Mouse (Mus musculus) C2C12 (cell line): ENCODE measurements at regions not wholly inside any gene's neighbourhood (a gene's known extent, or its start where the extent isn't known, plus 50 kb on each side); places are given as distances from the start of the nearest gene placed in this dataset.

Experiments
- H3K27me3 ChIP-seq: one replicate; pipeline ENCODE4 v1.6.1; 2011; ENCODE audit not compliant: control insufficient read depth, insufficient read depth, insufficient read length
- H3K36me3 ChIP-seq: one replicate; pipeline ENCODE4 v1.6.1; 2011; ENCODE audit not compliant: control insufficient read depth, insufficient read depth
- H3K4me3 ChIP-seq: one replicate; pipeline ENCODE4 v1.5.1; 2011; ENCODE audit warnings: mild to moderate bottlenecking, control low read depth; ENCODE audit not compliant: poor library complexity, insufficient read depth, severe bottlenecking
- H3K79me2 ChIP-seq: one replicate; pipeline ENCODE4 v1.6.1; 2011; ENCODE audit not compliant: control insufficient read depth, insufficient read depth
- H3K79me3 ChIP-seq: one replicate; pipeline ENCODE4 v1.6.1; 2011; ENCODE audit warnings: low read depth, control low read depth
- H3ac ChIP-seq: one replicate; pipeline ENCODE3; 2011; ENCODE audit warnings: low read depth; ENCODE audit not compliant: control insufficient read depth, insufficient read length
- CEBPB ChIP-seq: IDR thresholded peaks from one replicate; pipeline ENCODE4 v1.6.1; 2011; ENCODE audit warnings: low read depth, mild to moderate bottlenecking, control low read depth, moderate library complexity
- CTCF ChIP-seq: IDR thresholded peaks from one replicate; pipeline ENCODE4 v1.5.1; 2011; ENCODE audit not compliant: control insufficient read depth, insufficient read depth, insufficient read length
- FOSL1 ChIP-seq: IDR thresholded peaks from one replicate; pipeline ENCODE4 v1.8.0; 2011; ENCODE audit warnings: mild to moderate bottlenecking, low read length; ENCODE audit not compliant: poor library complexity, insufficient read depth, severe bottlenecking
- MAX ChIP-seq: IDR thresholded peaks from one replicate; pipeline ENCODE4 v1.6.1; 2011; ENCODE audit warnings: mild to moderate bottlenecking, control low read depth
- MYOD1 ChIP-seq: IDR thresholded peaks from one replicate; pipeline ENCODE4 v1.6.1; 2011; ENCODE audit warnings: low read depth; ENCODE audit not compliant: control insufficient read depth, insufficient read length
- MYOG ChIP-seq: IDR thresholded peaks from one replicate; pipeline ENCODE4 v1.6.1; 2011; ENCODE audit not compliant: control insufficient read depth, insufficient read length; ENCODE audit errors: extremely low read depth
- USF1 ChIP-seq: IDR thresholded peaks from one replicate; pipeline ENCODE4 v1.6.1; 2011; ENCODE audit warnings: low read depth, mild to moderate bottlenecking, control low read depth, moderate library complexity

DNA sequence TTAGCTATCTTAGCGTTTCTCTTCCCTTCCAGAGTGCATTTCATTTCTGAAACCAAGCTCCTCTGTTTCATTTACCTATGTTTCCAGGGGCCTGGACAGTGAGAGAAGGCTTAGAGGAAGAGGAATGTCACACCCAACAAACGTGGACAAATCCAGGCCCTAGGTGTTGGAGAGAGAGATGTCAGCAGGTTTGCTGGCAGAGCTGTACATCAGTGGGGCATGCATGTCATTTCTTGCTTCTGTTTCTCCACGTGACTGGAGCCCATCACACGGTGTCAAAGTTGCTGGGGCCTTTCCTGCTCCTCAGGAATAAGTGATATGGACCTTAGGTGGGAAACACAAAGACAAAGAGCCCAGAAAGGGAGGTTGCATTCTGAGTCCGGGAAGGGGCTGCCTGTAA, 74.3 kb upstream of the 1700025G04Rik start:
- no peak overlapping the region for H3ac ChIP-seq
- no peak overlapping the region for H3K4me3 ChIP-seq
- TF ChIP-seq FOSL1 (no peak), CTCF (no peak), MYOG (no peak), CEBPB (no peak), USF1 (no peak), MAX (no peak), MYOD1 (no peak)

DNA sequence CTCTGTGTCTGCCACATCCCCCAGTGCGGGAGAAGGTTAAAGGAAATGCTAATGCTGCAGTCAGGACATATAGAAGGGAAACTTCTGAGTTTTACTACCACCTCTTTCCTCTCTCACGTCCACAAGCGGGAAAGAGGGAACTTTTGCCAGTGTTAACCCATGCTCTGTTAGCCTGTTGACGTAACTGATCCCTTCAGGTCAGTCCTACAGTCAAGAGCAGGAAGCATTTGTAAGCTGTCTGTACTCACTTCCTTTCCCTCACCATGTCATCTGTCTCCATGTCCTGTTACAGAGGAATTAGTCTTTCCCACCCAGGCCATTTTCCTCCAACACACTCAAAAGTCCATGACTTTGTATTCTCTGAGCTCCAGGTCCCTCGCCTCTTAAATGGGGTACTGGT, 62.5 kb upstream of the 1700025G04Rik start:
- H3K36me3 ChIP-seq: no peaks in the 10 kb centered on the region
- no peak for TF ChIP-seq MYOD1
- TF ChIP-seq USF1: no peak
- no peak for TF ChIP-seq MAX
- no peak for TF ChIP-seq CEBPB
- no peak for TF ChIP-seq FOSL1
- no peak for TF ChIP-seq MYOG
- no peak for TF ChIP-seq CTCF
- H3K4me3 ChIP-seq: no peak overlapping the region
- H3ac ChIP-seq: no peak overlapping the region
- no peaks in the 10 kb centered on the region for H3K79me3 ChIP-seq
- H3K27me3 ChIP-seq: peaks cover 3% of the 10 kb centered on the region
- H3K79me2 ChIP-seq: no peaks in the 10 kb centered on the region

More for the DNA sequence above, 74.3 kb upstream of the 1700025G04Rik start:
- no peaks in the 10 kb centered on the region for H3K36me3 ChIP-seq
- H3K79me3 ChIP-seq: no peaks in the 10 kb centered on the region
- H3K27me3 ChIP-seq: peaks cover 4% of the 10 kb centered on the region
- H3K79me2 ChIP-seq: no peaks in the 10 kb centered on the region

DNA sequence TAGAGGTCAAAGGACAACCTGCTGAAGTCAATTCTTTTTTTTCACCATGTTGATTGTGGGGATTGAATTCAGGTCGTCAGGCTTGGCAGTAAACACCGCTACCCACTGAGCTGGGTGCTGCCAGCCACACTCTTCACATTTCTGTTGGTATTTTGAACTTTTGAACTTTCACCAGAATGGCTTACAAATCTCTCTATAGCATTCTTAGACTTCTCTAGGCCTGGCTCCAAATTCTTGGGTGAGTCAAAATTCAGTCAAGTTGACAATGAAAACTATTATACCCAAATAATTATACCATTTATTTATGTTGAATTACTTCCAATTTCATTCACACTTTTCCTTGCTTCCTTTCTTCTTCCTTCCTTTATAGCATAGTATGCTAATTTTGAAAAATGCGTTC, 58.8 kb upstream of the 1700025G04Rik start:
- TF ChIP-seq CEBPB (no peak), FOSL1 (no peak), MYOG (no peak), MYOD1 (no peak), MAX (no peak), CTCF (no peak), USF1 (no peak)

DNA sequence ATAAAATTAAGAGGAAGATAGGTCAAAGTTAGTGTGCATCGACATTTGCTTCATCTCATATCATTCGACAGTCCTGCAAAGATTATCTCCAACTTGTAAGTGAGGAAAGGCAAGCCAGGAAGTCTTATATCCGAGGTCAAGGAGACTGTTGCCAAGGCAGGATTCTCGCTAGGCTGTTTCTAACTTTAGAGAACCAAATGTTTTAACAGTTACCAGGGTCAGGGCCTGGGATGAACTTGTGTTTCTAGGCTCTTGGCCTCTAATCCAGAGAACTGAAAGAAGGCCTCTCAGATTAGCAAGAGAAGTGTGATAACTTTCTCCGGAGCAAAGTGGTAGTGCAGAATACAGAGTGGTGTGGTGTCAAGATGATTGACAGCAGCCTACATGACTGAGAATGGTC, 50.2 kb upstream of the 1700025G04Rik start:
- no peaks in the 10 kb centered on the region for H3K27me3 ChIP-seq
- H3K4me3 ChIP-seq: no peak overlapping the region
- H3K79me3 ChIP-seq: no peaks in the 10 kb centered on the region
- H3K36me3 ChIP-seq: no peaks in the 10 kb centered on the region
- no peak overlapping the region for H3ac ChIP-seq
- H3K79me2 ChIP-seq: no peaks in the 10 kb centered on the region
- TF ChIP-seq MYOD1 (no peak), MAX (no peak), FOSL1 (no peak), USF1 (no peak), CTCF (no peak), CEBPB (no peak), MYOG (no peak)

More for the DNA sequence above, 58.8 kb upstream of the 1700025G04Rik start:
- no peaks in the 10 kb centered on the region for H3K79me2 ChIP-seq
- H3K36me3 ChIP-seq: no peaks in the 10 kb centered on the region
- H3K27me3 ChIP-seq: no peaks in the 10 kb centered on the region
- H3ac ChIP-seq: no peak overlapping the region
- H3K4me3 ChIP-seq: no peak overlapping the region
- H3K79me3 ChIP-seq: no peaks in the 10 kb centered on the region
